Mouse (Mus musculus) heart, postnatal 0 days (tissue): ENCODE data around the gene Mmp21.

Experiments used
- CTCF ChIP-seq: IDR thresholded peaks from 2 replicates; pipeline ENCODE4 v1.5.1; 2016; ENCODE audit warnings: antibody characterized with exemption, control low read depth, low read depth
- EP300 ChIP-seq: IDR thresholded peaks from 2 replicates; pipeline ENCODE4 v1.6.1; 2016; ENCODE audit warnings: antibody characterized with exemption, low read depth

DNA sequence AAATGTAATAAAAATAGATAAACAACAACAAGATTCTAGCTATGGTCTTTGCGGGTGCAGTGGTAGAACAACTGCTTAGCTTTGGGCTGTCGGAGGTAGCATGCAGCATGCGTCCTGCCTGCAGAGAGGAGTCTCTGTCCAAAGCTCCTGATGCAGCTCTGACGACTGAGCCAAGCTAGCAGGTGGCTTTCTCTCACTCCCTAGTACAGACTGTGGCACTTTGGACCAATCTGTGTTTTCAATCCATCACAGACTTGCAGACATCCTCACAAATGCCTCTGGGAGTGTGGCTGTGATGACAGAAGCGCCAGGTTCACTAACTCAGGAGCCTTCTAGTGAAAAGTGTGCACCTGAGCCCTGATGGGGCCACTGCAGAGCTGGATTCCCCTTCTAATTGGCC is 49.5 kb upstream of the Mmp21 start:
- TF ChIP-seq EP300 (no peak), CTCF (no peak)
